7 mouse cellular contexts compared by ENCODE assay signal in genomic region chr8:121301431-121301830, GRCm38 (mm10).
DNase-seq lines count a peak whose midpoint lies in the region; ATAC-seq and TF ChIP-seq lines count a peak whose summit lies in the region.

No protein-coding gene starts in this region.

- peak overlapping the region; percentile 47 for H3K4me2 ChIP-seq in hindbrain, embryonic 12.5 days (replicated peaks)

- DNase-seq in thymus, adult 2 months = peak; percentile 18
- DNase-seq in thymus, adult 18-20 months = no peak
- peak; percentile 63 for DNase-seq in midbrain, embryonic 10.5 days (ENCODE audit: low spot score)
- DNase-seq in left cerebral cortex, postnatal 25 days (ENCODE audit: low spot score in 2 of 2) = no peak
- DNase-seq in natural killer cell, adult 2 months (ENCODE audit: low spot score in 2 of 2) = no peak
- DNase-seq in cerebellum, adult 18-20 months = no peak

- TF ChIP-seq POLR2A in thymus, adult 2 months (IDR thresholded peaks at IDR 0.05; ENCODE audit: control insufficient read depth, extremely low read depth, insufficient read depth, low read length, poor library complexity) = no peak

- no peaks in the 10 kb centered on the region for H3K36me3 ChIP-seq in thymus, adult 2 months (ENCODE audit: control insufficient read depth, insufficient read depth, low read length)
- no peaks in the 10 kb centered on the region for H3K36me3 ChIP-seq in hindbrain, embryonic 12.5 days
- no peaks in the 10 kb centered on the region for H3K36me3 ChIP-seq in midbrain, embryonic 10.5 days

- H3K4me1 ChIP-seq in thymus, adult 2 months (replicated peaks; ENCODE audit: control insufficient read depth, insufficient read depth, low read length) = peaks cover 19% of the 10 kb centered on the region
- H3K4me1 ChIP-seq in hindbrain, embryonic 12.5 days = peaks cover 33% of the 10 kb centered on the region
- H3K4me1 ChIP-seq in midbrain, embryonic 10.5 days = peaks cover 44% of the 10 kb centered on the region

- no peak for ATAC-seq in hindbrain, embryonic 12.5 days (ENCODE audit: low FRiP score)

- H3K9me3 ChIP-seq in hindbrain, embryonic 12.5 days (replicated peaks) = no peaks in the 10 kb centered on the region
- no peaks in the 10 kb centered on the region for H3K9me3 ChIP-seq in midbrain, embryonic 10.5 days (replicated peaks)

- H3K27ac ChIP-seq in thymus, adult 2 months (ENCODE audit: control insufficient read depth, insufficient read depth, low read length) = no peak overlapping the region; the same call in 1 of the 2 replicates
- H3K27ac ChIP-seq in hindbrain, embryonic 12.5 days = peak overlapping the region; percentile 68
- peak overlapping the region; percentile 83 for H3K27ac ChIP-seq in midbrain, embryonic 10.5 days (replicated peaks)

- peak overlapping the region; percentile 36 for H3K4me3 ChIP-seq in thymus, adult 2 months (ENCODE audit: control insufficient read depth, insufficient read depth, low read length)
- H3K4me3 ChIP-seq in hindbrain, embryonic 12.5 days = peak overlapping the region; percentile 3; the same call in 1 of the 2 replicates
- H3K4me3 ChIP-seq in midbrain, embryonic 10.5 days = peak overlapping the region; percentile 46

- peak overlapping the region; percentile 33; the same call in 1 of the 2 replicates for H3K9ac ChIP-seq in hindbrain, embryonic 12.5 days

- no peaks in the 10 kb centered on the region for H3K27me3 ChIP-seq in thymus, adult 2 months (ENCODE audit: control insufficient read depth, insufficient read depth, low read length)
- peaks cover 8% of the 10 kb centered on the region; the same call in 1 of the 2 replicates for H3K27me3 ChIP-seq in hindbrain, embryonic 12.5 days
- peaks cover 33% of the 10 kb centered on the region for H3K27me3 ChIP-seq in midbrain, embryonic 10.5 days (ENCODE audit: low read depth, poor library complexity, severe bottlenecking)

- WGBS in thymus, adult 2 months = 11% methylated on average over 15 of the region's 15 CpGs
- WGBS in hindbrain, embryonic 12.5 days = 12% methylated on average over 15 of the region's 15 CpGs
- 9% methylated on average over 15 of the region's 15 CpGs for WGBS in midbrain, embryonic 10.5 days

- no peak for TF ChIP-seq CTCF in thymus, adult 2 months (IDR thresholded peaks at IDR 0.05; ENCODE audit: borderline replicate concordance, control insufficient read depth, extremely low read depth, insufficient read depth, low read length, poor library complexity)

- intact Hi-C loops in left cerebral cortex, postnatal 25 days (cut with DNase I) = no loop called here

Comparison
In these comparisons a context has a peak if more than half of its experiments do, and no peak if none do; other contexts are left out.
1. DNase-seq: peak in thymus, adult 2 months (single experiment) and midbrain, embryonic 10.5 days (single experiment); none in thymus, adult 18-20 months (0 of 2), left cerebral cortex, postnatal 25 days (0 of 2), natural killer cell, adult 2 months (0 of 2) and cerebellum, adult 18-20 months (0 of 2).
2. Peak in every context shown above with its lines, with median percentiles within 50 percentile points of each other: H3K4me3 ChIP-seq.